Mouse (Mus musculus) A20 (cell line): ENCODE data around the gene Pla2g12b.

Source experiments
- DNase-seq: peaks from one replicate; pipeline ENCODE4 v3.0.0-alpha.2; 2011; ENCODE audit warnings: low read depth, low spot score

Gene Pla2g12b

GRCm38 (mm10) chr10:59413711-59414110, 10.3 kb downstream of the Pla2g12b start:
- no peak for DNase-seq

GRCm38 (mm10) chr10:59416623-59417022, 13.2 kb downstream of the Pla2g12b start:
- DNase-seq: no peak

GRCm38 (mm10) chr10:59419516-59419915, 16.1 kb downstream of the Pla2g12b start:
- DNase-seq: no peak

GRCm38 (mm10) chr10:59424453-59424852, 21.0 kb downstream of the Pla2g12b start:
- DNase-seq: no peak

GRCm38 (mm10) chr10:59425369-59425768, 21.9 kb downstream of the Pla2g12b start:
- no peak for DNase-seq

- DNase-seq: no peak
Observed at GRCm38 (mm10) chr10:59426371-59426770, 22.9 kb downstream of the Pla2g12b start.

GRCm38 (mm10) chr10:59429448-59430135, 26.1 kb downstream of the Pla2g12b start:
- no peak for DNase-seq

GRCm38 (mm10) chr10:59430701-59431218, 27.3 kb downstream of the Pla2g12b start:
- peak; percentile 12 for DNase-seq

GRCm38 (mm10) chr10:59435746-59436145, 32.3 kb downstream of the Pla2g12b start:
- no peak for DNase-seq

- DNase-seq: no peak
Observed at GRCm38 (mm10) chr10:59438651-59439050, 35.2 kb downstream of the Pla2g12b start.

- DNase-seq: no peak
Observed at GRCm38 (mm10) chr10:59439508-59439931, 36.1 kb downstream of the Pla2g12b start.

- DNase-seq: no peak
Observed at GRCm38 (mm10) chr10:59440177-59440576, 36.7 kb downstream of the Pla2g12b start.

GRCm38 (mm10) chr10:59441735-59442134, 38.3 kb downstream of the Pla2g12b start, which contains the start of gene Oit3:
Gene Oit3 (minus strand): TSS chr10:59441778.
- DNase-seq: no peak

- no peak for DNase-seq
Observed at GRCm38 (mm10) chr10:59443212-59443611, 39.8 kb downstream of the Pla2g12b start.

- no peak for DNase-seq
Observed at GRCm38 (mm10) chr10:59444106-59444505, 40.6 kb downstream of the Pla2g12b start.

- DNase-seq: no peak
Observed at GRCm38 (mm10) chr10:59444635-59445034, 41.2 kb downstream of the Pla2g12b start.

GRCm38 (mm10) chr10:59446911-59447437, 43.5 kb downstream of the Pla2g12b start:
- no peak for DNase-seq

- DNase-seq: no peak
Observed at GRCm38 (mm10) chr10:59447546-59447945, 44.1 kb downstream of the Pla2g12b start.

GRCm38 (mm10) chr10:59451839-59452238, 48.4 kb downstream of the Pla2g12b start:
- peak; percentile 44 for DNase-seq

- no peak for DNase-seq
Observed at GRCm38 (mm10) chr10:59454631-59455030, 51.2 kb downstream of the Pla2g12b start.

GRCm38 (mm10) chr10:59459767-59460166, 56.3 kb downstream of the Pla2g12b start:
- DNase-seq: no peak

- DNase-seq: no peak
Observed at GRCm38 (mm10) chr10:59462307-59462706, 58.8 kb downstream of the Pla2g12b start.

GRCm38 (mm10) chr10:59465546-59465945, 62.1 kb downstream of the Pla2g12b start:
- DNase-seq: no peak
